Mouse (Mus musculus) gonadal fat pad, adult 2 months (tissue): ENCODE data around the gene Fam107a. TPM values are rescaled to one million over a fixed set of nuclear protein-coding genes. Genes with fewer than 3 reads are reported as not detected.
"Not testable (repeated sequence)": the region's sequence is repeated elsewhere in the genome, so short reads cannot be mapped to it uniquely, and the experiment has no call there.

ENCODE experiments used
- DNase-seq: peaks from one replicate; pipeline ENCODE4 v3.0.0-alpha.2; 2012; ENCODE audit warnings: low read depth
- polyA plus RNA-seq: library from polyadenylated mRNA; depleted of rRNA; stranded (reverse); fragments of >200 nt; gene quantifications from 2 replicates; pipeline ENCODE4 v1.2.3, GENCODE M21; 2012

Gene Fam107a
- polyA plus RNA-seq, 1 experiment: 3.5 TPM

GRCm38 (mm10) chr14:8316366-8317193 is 1.2 kb downstream of the Fam107a start:
- no peak for DNase-seq

- no peak for DNase-seq
Measured at GRCm38 (mm10) chr14:8315169-8315568, 2.7 kb downstream of the Fam107a start.

- DNase-seq: no peak
Measured at GRCm38 (mm10) chr14:8314536-8314935, 3.3 kb downstream of the Fam107a start.

- no peak for DNase-seq
Measured at GRCm38 (mm10) chr14:8313877-8314276, 3.9 kb downstream of the Fam107a start.

- DNase-seq: no peak
Measured at GRCm38 (mm10) chr14:8309621-8310141, 8.1 kb downstream of the Fam107a start.

- DNase-seq: no peak
Measured at GRCm38 (mm10) chr14:8308650-8309049, 9.2 kb downstream of the Fam107a start.

GRCm38 (mm10) chr14:8306884-8307283 is 10.9 kb downstream of the Fam107a start:
- DNase-seq: no peak

- no peak for DNase-seq
Measured at GRCm38 (mm10) chr14:8305014-8305413, 12.8 kb downstream of the Fam107a start.

GRCm38 (mm10) chr14:8304082-8304481 is 13.7 kb downstream of the Fam107a start:
- DNase-seq: no peak

GRCm38 (mm10) chr14:8302687-8303086 is 15.1 kb downstream of the Fam107a start:
- no peak for DNase-seq

GRCm38 (mm10) chr14:8300281-8300680 is 17.5 kb downstream of the Fam107a start:
- no peak for DNase-seq

GRCm38 (mm10) chr14:8297889-8298293 is 19.9 kb downstream of the Fam107a start:
- DNase-seq: peak; percentile 20

- DNase-seq: no peak
Measured at GRCm38 (mm10) chr14:8294257-8294656, 23.6 kb downstream of the Fam107a start.

GRCm38 (mm10) chr14:8286595-8286994 is 31.2 kb downstream of the Fam107a start:
- DNase-seq: not testable (repeated sequence)

GRCm38 (mm10) chr14:8283784-8284183 is 34.0 kb downstream of the Fam107a start:
- DNase-seq: no peak

GRCm38 (mm10) chr14:8271281-8271680 is 46.5 kb downstream of the Fam107a start:
- not testable (repeated sequence) for DNase-seq

- peak; percentile 56 for DNase-seq
Measured at GRCm38 (mm10) chr14:8264378-8264777, 53.4 kb downstream of the Fam107a start.

- no peak for DNase-seq
Measured at GRCm38 (mm10) chr14:8262242-8262641, 55.6 kb downstream of the Fam107a start.

GRCm38 (mm10) chr14:8260214-8260613 is 57.6 kb downstream of the Fam107a start:
- peak; percentile 54 for DNase-seq

- peak; percentile 93 for DNase-seq
Measured at GRCm38 (mm10) chr14:8259166-8259565, 58.7 kb downstream of the Fam107a start, which contains the start of gene Acox2. Gene Acox2, minus strand, starts transcription at chr14:8259353.

- peak; percentile 92 for DNase-seq
Measured at GRCm38 (mm10) chr14:8258752-8259151, 59.1 kb downstream of the Fam107a start.

GRCm38 (mm10) chr14:8258335-8258627 is 59.5 kb downstream of the Fam107a start:
- DNase-seq: peak; percentile 67

GRCm38 (mm10) chr14:8257521-8258334 is 60.1 kb downstream of the Fam107a start:
- DNase-seq: no peak
